Mouse (Mus musculus) heart, embryonic 16.5 days (tissue): ENCODE results near the gene Lama2. TPM values are rescaled to one million over a fixed set of nuclear protein-coding genes. Genes with fewer than 3 reads are reported as not detected.

Experiments
- ATAC-seq: fragments of 200-750 bp; cut with Nextera tagmentation; replicated peaks from 2 replicates; pipeline ENCODE4 v1.8.0; 2017; ENCODE audit warnings: moderate number of reproducible peaks; ENCODE audit not compliant: insufficient read depth, low FRiP score; ENCODE audit errors: extremely low read depth
- H3K27ac ChIP-seq: fragments of 300-500 bp; sonication (generic); 2 replicates; pipeline ENCODE4 v1.5.1; 2014; ENCODE audit warnings: mild to moderate bottlenecking, low read length, control low read depth, moderate library complexity
- H3K27me3 ChIP-seq: fragments of 300-500 bp; sonication (generic); 2 replicates; pipeline ENCODE4 v1.6.1; 2014; ENCODE audit warnings: low read length, mixed read lengths; ENCODE audit not compliant: control insufficient read depth, insufficient read depth
- H3K36me3 ChIP-seq: fragments of 300-500 bp; sonication (generic); 2 replicates; pipeline ENCODE4 v1.6.1; 2014; ENCODE audit not compliant: control insufficient read depth, insufficient read depth
- H3K4me1 ChIP-seq: fragments of 300-500 bp; sonication (generic); 2 replicates; pipeline ENCODE4 v1.6.1; 2014; ENCODE audit warnings: low read length, mixed read lengths; ENCODE audit not compliant: control insufficient read depth, insufficient read depth
- H3K4me2 ChIP-seq: fragments of 300-500 bp; sonication (generic); 2 replicates; pipeline ENCODE4 v1.6.1; 2014; ENCODE audit warnings: low read depth, mild to moderate bottlenecking, control low read depth, low read length
- H3K4me3 ChIP-seq: fragments of 300-500 bp; sonication (generic); 2 replicates; pipeline ENCODE4 v1.5.1; 2014; ENCODE audit warnings: mild to moderate bottlenecking, control low read depth, low read length
- H3K9ac ChIP-seq: fragments of 300-500 bp; sonication (generic); 2 replicates; pipeline ENCODE4 v1.6.1; 2014; ENCODE audit warnings: low read length, control low read depth
- H3K9me3 ChIP-seq: fragments of 300-500 bp; sonication (generic); replicated peaks from 2 replicates; pipeline ENCODE4 v1.6.1; 2016; ENCODE audit warnings: low read length; ENCODE audit not compliant: control insufficient read depth
- WGBS: fragments of 180-500 bp; shearing (Covaris S2); extraction: QIAGEN DNeasy Blood & Tissue Kit; methylation state at CpG from one replicate; pipeline ENCODE4 v1.1.7; 2014; 5-methylcytosine and 5-hydroxymethylcytosine counted together
- polyA plus RNA-seq: library from polyadenylated mRNA; unstranded; fragments of >200 nt; fragmentation: Nextera tagmentation; extraction: Ambion mirVana; gene quantifications from 2 replicates; pipeline ENCODE4 v1.2.1, GENCODE M21; 2015

Gene Lama2
- polyA plus RNA-seq, 1 experiment from 2014 or later: 20.3 TPM

GRCm38 (mm10) chr10:27114131-27114530 is 505.4 kb downstream of the Lama2 start:
- ATAC-seq: no peak
- no peaks in the 10 kb centered on the region for H3K9me3 ChIP-seq
- H3K4me3 ChIP-seq: no peak overlapping the region
- no peaks in the 10 kb centered on the region for H3K36me3 ChIP-seq
- no peaks in the 10 kb centered on the region for H3K27me3 ChIP-seq
- WGBS: 90% methylated on average over 3 of the region's 3 CpGs
- no peak overlapping the region for H3K9ac ChIP-seq
- H3K4me1 ChIP-seq: no peaks in the 10 kb centered on the region
- no peak overlapping the region for H3K4me2 ChIP-seq
- no peak overlapping the region for H3K27ac ChIP-seq

GRCm38 (mm10) chr10:27103811-27104210 is 515.7 kb downstream of the Lama2 start:
- ATAC-seq: no peak
- no peak overlapping the region for H3K4me2 ChIP-seq
- WGBS: 67% methylated on average over 5 of the region's 5 CpGs
- H3K9me3 ChIP-seq: no peaks in the 10 kb centered on the region
- H3K27me3 ChIP-seq: no peaks in the 10 kb centered on the region
- H3K27ac ChIP-seq: no peak overlapping the region
- no peak overlapping the region for H3K9ac ChIP-seq
- H3K4me1 ChIP-seq: no peaks in the 10 kb centered on the region
- no peak overlapping the region for H3K4me3 ChIP-seq
- no peaks in the 10 kb centered on the region for H3K36me3 ChIP-seq

GRCm38 (mm10) chr10:27101800-27102353 is 517.7 kb downstream of the Lama2 start:
- no peak overlapping the region for H3K27ac ChIP-seq
- H3K4me3 ChIP-seq: no peak overlapping the region
- no peaks in the 10 kb centered on the region for H3K4me1 ChIP-seq
- H3K27me3 ChIP-seq: no peaks in the 10 kb centered on the region
- no peaks in the 10 kb centered on the region for H3K9me3 ChIP-seq
- H3K4me2 ChIP-seq: no peak overlapping the region
- no peak for ATAC-seq
- H3K36me3 ChIP-seq: no peaks in the 10 kb centered on the region
- 85% methylated on average over 3 of the region's 3 CpGs for WGBS
- no peak overlapping the region for H3K9ac ChIP-seq

- H3K4me2 ChIP-seq: no peak overlapping the region
- no peak overlapping the region for H3K9ac ChIP-seq
- no peak overlapping the region for H3K4me3 ChIP-seq
- no peaks in the 10 kb centered on the region for H3K27me3 ChIP-seq
- no peaks in the 10 kb centered on the region for H3K4me1 ChIP-seq
- 80% methylated on average over 2 of the region's 2 CpGs for WGBS
- H3K36me3 ChIP-seq: no peaks in the 10 kb centered on the region
- no peaks in the 10 kb centered on the region for H3K9me3 ChIP-seq
- no peak for ATAC-seq
- no peak overlapping the region for H3K27ac ChIP-seq
These were observed 542.4 kb downstream of the Lama2 start for GRCm38 (mm10) chr10:27077113-27077512.

GRCm38 (mm10) chr10:27068794-27069435 is 550.6 kb downstream of the Lama2 start:
- Histone ChIP-seq H3K27ac (no peak overlapping the region), H3K9me3 (no peaks in the 10 kb centered on the region), H3K36me3 (no peaks in the 10 kb centered on the region), H3K4me1 (0 out of 2 replicates have a peak, but pooled peaks cover under 1% of the 10 kb centered on the region), H3K4me3 (no peak overlapping the region), H3K9ac (no peak overlapping the region), H3K4me2 (no peak overlapping the region), H3K27me3 (no peaks in the 10 kb centered on the region)
- no peak for ATAC-seq
- 79% methylated on average over 2 of the region's 2 CpGs for WGBS

- no peaks in the 10 kb centered on the region for H3K9me3 ChIP-seq
- 0 out of 2 replicates have a peak, but pooled peaks cover 2% of the 10 kb centered on the region for H3K4me1 ChIP-seq
- ATAC-seq: 0 out of 2 replicates have a peak, but pooled peaks have one; percentile 45
- H3K9ac ChIP-seq: no peak overlapping the region
- WGBS: 34% methylated on average over 4 of the region's 4 CpGs
- peak overlapping the region; percentile 30 for H3K4me2 ChIP-seq
- H3K27ac ChIP-seq: no peak overlapping the region
- no peaks in the 10 kb centered on the region for H3K27me3 ChIP-seq
- no peaks in the 10 kb centered on the region for H3K36me3 ChIP-seq
- H3K4me3 ChIP-seq: no peak overlapping the region
These were observed 555.9 kb downstream of the Lama2 start for GRCm38 (mm10) chr10:27063671-27064070.

- H3K27ac ChIP-seq: no peak overlapping the region
- no peak overlapping the region for H3K4me3 ChIP-seq
- no peaks in the 10 kb centered on the region for H3K27me3 ChIP-seq
- no peak for ATAC-seq
- no peaks in the 10 kb centered on the region for H3K36me3 ChIP-seq
- WGBS: 66% methylated on average over 4 of the region's 4 CpGs
- H3K9ac ChIP-seq: no peak overlapping the region
- no peaks in the 10 kb centered on the region for H3K9me3 ChIP-seq
- no peak overlapping the region for H3K4me2 ChIP-seq
- no peaks in the 10 kb centered on the region for H3K4me1 ChIP-seq
These were observed 565.1 kb downstream of the Lama2 start for GRCm38 (mm10) chr10:27054488-27054887.

- Histone ChIP-seq H3K9me3 (no peaks in the 10 kb centered on the region), H3K27ac (no peak overlapping the region), H3K27me3 (no peaks in the 10 kb centered on the region), H3K4me1 (no peaks in the 10 kb centered on the region), H3K4me3 (no peak overlapping the region), H3K4me2 (no peak overlapping the region), H3K36me3 (no peaks in the 10 kb centered on the region), H3K9ac (no peak overlapping the region)
- 70% methylated on average over 2 of the region's 2 CpGs for WGBS
- no peak for ATAC-seq
These were observed 572.4 kb downstream of the Lama2 start for GRCm38 (mm10) chr10:27047196-27047595.

- Histone ChIP-seq H3K9me3 (no peaks in the 10 kb centered on the region), H3K4me2 (no peak overlapping the region), H3K36me3 (no peaks in the 10 kb centered on the region), H3K4me1 (no peaks in the 10 kb centered on the region), H3K9ac (no peak overlapping the region), H3K4me3 (no peak overlapping the region), H3K27ac (no peak overlapping the region), H3K27me3 (no peaks in the 10 kb centered on the region)
- no peak for ATAC-seq
- 11% methylated on average over 1 of the region's 1 CpGs for WGBS
These were observed 577.7 kb downstream of the Lama2 start for GRCm38 (mm10) chr10:27041812-27042211.
